Mouse (Mus musculus): ENCODE measurements around the gene Irgm2.

Irgm2 gene

DNA sequence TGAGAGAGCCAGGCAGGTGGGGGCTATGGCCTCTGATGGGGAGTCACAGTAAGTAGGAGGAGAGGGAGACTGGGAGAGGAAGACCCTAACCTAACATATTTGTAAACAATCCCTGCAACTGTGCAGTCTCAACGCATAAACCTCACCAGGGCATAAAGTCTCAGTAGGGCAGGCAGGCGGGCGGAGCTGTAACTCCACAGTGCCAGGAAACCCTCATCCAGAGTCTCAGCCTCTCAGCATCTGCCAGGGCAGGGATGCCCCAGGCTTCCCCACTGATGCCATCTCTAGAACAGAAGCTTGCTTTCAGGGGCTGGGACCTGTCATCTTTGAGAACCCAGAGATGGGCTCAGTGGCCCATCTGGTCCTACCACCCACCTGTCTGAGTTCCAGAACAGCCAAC is 62.9 kb downstream of the Irgm2 start:
- no peak for DNase-seq

DNA sequence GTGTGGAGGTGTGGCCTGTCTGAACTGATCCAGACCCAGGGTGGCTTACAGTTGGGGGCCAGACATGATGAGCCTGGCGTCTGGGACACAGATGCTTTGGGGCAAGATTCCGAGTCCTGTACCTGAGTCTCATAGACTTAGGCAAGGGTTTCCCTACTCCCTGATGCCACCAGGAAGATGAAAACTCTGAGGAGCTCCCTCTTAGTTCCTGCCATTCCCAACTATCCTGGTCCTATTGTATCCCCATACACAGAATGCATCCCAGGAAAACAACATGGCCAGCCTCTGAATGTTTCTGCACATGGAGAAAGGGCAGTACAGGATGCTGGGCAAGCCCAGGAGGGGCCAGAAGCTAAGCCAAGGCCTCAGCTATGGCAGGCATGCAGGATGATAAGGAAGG is 64.1 kb downstream of the Irgm2 start:
- DNase-seq = no peak

GRCm38 (mm10) chr11:58264546-58264945 is 65.1 kb downstream of the Irgm2 start:
- DNase-seq = no peak

GRCm38 (mm10) chr11:58268285-58268684 is 68.9 kb downstream of the Irgm2 start:
- no peak for DNase-seq

All from cerebellum, adult 18-20 months (tissue).